Mouse (Mus musculus): ENCODE data around the gene Nectin3.

The Nectin3 gene

DNA sequence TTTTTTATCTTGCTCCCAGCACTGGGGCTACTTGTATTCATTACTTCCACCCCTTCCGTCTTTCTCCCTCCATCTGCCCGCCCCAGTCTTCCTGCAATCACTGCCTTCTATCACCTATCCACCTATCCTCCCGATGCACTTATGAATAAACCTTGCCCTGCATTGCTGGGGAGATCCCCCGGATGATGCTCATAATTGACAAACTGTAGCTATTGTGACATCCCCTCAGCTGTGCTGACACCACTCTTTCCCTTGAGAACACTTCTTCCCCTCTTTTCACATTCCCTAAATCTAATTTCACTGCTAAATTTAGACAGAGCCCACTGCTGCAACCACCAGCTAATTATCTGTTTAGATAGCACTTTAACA is at the start of gene Nectin3:
Gene Nectin3, minus strand, starts transcription at position 105 of the 369 bp plus-strand sequence.
- DNase-seq (ENCODE audit: low read depth, low spot score), result no peak
- Histone ChIP-seq H3K27me3 (ENCODE audit: control insufficient read depth, insufficient read depth, low read length, poor library complexity, severe bottlenecking) (no peaks in the 10 kb centered on the region), H3K36me3 (ENCODE audit: control insufficient read depth, insufficient read depth, low read length, poor library complexity, severe bottlenecking) (no peaks in the 10 kb centered on the region)

DNA sequence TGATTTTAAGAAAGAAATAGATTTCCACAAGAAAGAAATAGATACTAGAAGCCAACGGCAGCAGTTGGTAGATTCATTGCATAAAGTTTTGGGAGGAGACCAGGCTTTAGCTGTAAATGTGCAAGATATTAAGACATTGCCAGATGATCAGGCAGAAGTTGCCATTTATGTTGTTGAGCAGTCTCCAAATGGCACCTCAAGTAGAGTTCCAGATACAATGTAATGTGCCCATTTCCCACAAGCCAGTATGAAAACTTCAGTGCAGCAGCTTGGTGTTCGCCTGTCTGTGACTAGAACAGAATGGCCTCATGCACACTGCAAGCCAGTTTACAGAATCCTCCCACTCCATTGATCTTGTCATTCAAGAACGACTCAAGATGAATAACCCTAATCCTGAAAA is 39.8 kb upstream of the Nectin3 start:
- no peak for DNase-seq (ENCODE audit: low read depth, low spot score)
- Histone ChIP-seq H3K36me3 (ENCODE audit: control insufficient read depth, insufficient read depth, low read length, poor library complexity, severe bottlenecking) (no peaks in the 10 kb centered on the region), H3K27me3 (ENCODE audit: control insufficient read depth, insufficient read depth, low read length, poor library complexity, severe bottlenecking) (no peaks in the 10 kb centered on the region)

DNA sequence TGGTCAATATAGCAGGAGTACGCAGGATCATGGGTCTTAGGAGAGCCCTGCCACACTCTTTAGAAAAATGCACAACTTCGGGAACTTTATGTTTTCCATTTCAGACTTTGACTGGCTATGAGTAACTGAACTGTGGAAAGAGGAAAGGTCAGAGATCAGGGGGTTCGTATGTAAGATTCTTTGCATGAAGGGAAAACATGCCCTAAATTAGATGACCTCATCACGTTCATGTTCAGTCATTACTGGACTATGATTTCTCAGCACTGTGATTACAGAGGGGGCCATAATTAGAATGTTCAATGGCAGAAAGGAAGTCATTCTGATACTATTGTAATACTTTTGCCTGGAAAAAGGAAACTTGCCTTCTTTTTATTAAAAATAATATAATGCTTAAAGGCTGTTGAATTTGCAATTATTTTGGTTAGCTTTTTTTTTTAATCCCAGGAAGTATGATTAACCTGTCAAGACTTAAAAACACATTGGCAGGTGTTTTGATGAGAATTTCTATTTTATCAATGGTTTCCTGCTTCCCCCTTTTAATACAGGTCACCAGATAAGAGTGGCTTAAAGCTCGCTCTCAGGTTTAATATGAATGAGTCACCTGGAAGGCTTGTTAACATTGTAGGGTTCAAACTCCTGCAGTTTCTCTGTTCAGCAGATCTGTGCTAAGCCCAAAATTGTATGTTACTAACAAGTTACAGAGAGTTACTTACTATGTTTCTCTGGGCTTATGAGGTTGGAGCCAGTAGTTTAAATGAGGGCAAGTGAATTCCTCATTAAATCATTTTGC is 34.3 kb upstream of the Nectin3 start:
- no peak for DNase-seq (ENCODE audit: low read depth, low spot score)
- Histone ChIP-seq H3K27me3 (ENCODE audit: control insufficient read depth, insufficient read depth, low read length, poor library complexity, severe bottlenecking) (no peaks in the 10 kb centered on the region), H3K36me3 (ENCODE audit: control insufficient read depth, insufficient read depth, low read length, poor library complexity, severe bottlenecking) (no peaks in the 10 kb centered on the region)

DNA sequence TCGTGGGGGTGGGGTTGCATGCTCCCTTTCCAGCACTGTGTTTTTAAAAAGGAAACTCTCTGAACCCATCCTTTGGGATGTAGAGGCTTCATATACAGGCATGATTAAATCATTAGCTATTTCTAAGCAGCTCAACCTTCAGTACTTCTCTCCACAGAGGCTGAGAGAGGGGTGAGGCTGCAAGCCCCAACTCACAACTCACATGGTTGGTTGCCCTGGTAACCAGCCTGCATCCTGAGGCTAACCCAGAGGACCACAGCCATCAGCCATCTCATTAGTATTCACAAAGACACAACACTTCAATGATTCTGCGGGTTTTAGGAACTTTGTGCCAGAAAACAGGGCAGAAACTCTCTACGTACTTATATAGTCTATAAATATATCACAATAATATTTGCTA is 32.7 kb upstream of the Nectin3 start:
- DNase-seq (ENCODE audit: low read depth, low spot score), result no peak
- Histone ChIP-seq H3K27me3 (ENCODE audit: control insufficient read depth, insufficient read depth, low read length, poor library complexity, severe bottlenecking) (no peaks in the 10 kb centered on the region), H3K36me3 (ENCODE audit: control insufficient read depth, insufficient read depth, low read length, poor library complexity, severe bottlenecking) (no peaks in the 10 kb centered on the region)

DNA sequence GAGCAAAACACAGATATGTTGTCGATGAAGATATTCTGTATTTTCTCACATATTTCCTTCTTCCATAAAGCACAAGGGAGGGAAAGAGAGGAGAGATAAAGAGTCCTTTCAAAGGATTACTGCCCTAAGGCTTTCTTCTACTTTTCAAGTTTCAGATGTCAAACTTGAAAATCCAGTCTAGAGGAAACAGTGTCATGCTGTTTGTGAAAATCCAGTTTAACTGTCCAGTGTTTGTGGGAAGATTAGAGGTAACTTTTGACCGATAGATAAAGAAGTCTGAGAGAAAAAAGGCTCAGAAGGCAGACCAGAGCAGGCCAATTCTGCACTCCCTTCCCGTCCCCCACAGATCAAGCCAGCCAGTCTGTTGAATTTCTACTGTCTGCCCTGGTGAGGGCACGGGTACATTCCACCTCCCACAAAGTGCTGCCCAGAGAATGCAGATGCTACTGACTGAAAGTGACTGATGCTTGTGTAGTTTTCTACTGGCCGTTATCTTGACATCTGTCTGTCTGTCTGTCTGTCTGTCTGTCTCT is 22.6 kb upstream of the Nectin3 start:
- no peaks in the 10 kb centered on the region for H3K36me3 ChIP-seq (ENCODE audit: control insufficient read depth, insufficient read depth, low read length, poor library complexity, severe bottlenecking)
- DNase-seq (ENCODE audit: low read depth, low spot score), result no peak

DNA sequence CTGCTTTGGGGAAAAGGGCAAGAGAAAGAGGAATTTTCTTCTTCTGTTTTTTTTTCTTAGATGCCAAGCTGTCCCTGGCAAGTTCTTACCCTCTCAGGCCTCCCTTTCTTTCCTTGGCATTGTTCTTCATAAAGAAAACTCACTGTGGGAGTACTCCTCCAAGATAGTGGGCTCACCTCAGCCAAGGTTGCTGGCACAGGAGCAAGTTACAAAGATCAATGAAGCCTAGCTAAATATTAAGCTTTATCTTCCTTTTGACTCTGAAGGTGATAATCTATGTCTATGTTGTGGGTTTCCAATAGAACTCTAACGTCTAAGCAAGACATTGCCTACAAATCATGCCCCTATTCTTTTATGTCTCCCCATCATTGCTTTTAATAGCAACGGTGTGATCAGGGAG is 21.3 kb upstream of the Nectin3 start:
- no peaks in the 10 kb centered on the region for H3K27me3 ChIP-seq (ENCODE audit: control insufficient read depth, insufficient read depth, low read length, poor library complexity, severe bottlenecking)
- DNase-seq (ENCODE audit: low read depth, low spot score), result no peak

More for the DNA sequence above, 22.6 kb upstream of the Nectin3 start:
- no peaks in the 10 kb centered on the region for H3K27me3 ChIP-seq (ENCODE audit: control insufficient read depth, insufficient read depth, low read length, poor library complexity, severe bottlenecking)

DNA sequence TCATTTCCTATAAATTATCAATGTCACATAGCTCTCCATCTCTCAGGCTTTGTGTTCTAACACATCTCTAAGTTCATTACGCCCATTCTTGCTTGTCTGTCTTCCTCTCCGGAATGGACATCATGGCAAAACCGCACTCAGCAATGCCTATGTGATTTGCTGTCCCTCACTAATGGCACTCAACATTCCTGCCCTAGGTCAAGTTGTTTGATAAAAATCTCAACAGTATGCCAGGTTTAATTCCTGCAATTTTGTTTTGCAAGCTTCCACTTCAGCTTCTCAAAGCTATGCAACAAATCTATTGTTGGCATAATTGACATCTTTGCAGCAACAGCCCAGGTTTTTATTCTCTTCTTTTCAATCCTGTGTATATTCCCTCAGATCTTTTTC is 9.6 kb upstream of the Nectin3 start:
- Histone ChIP-seq H3K27me3 (ENCODE audit: control insufficient read depth, insufficient read depth, low read length, poor library complexity, severe bottlenecking) (no peaks in the 10 kb centered on the region), H3K36me3 (ENCODE audit: control insufficient read depth, insufficient read depth, low read length, poor library complexity, severe bottlenecking) (no peaks in the 10 kb centered on the region)
- no peak for DNase-seq (ENCODE audit: low read depth, low spot score)

More for the DNA sequence above, 21.3 kb upstream of the Nectin3 start:
- no peaks in the 10 kb centered on the region for H3K36me3 ChIP-seq (ENCODE audit: control insufficient read depth, insufficient read depth, low read length, poor library complexity, severe bottlenecking)

DNA sequence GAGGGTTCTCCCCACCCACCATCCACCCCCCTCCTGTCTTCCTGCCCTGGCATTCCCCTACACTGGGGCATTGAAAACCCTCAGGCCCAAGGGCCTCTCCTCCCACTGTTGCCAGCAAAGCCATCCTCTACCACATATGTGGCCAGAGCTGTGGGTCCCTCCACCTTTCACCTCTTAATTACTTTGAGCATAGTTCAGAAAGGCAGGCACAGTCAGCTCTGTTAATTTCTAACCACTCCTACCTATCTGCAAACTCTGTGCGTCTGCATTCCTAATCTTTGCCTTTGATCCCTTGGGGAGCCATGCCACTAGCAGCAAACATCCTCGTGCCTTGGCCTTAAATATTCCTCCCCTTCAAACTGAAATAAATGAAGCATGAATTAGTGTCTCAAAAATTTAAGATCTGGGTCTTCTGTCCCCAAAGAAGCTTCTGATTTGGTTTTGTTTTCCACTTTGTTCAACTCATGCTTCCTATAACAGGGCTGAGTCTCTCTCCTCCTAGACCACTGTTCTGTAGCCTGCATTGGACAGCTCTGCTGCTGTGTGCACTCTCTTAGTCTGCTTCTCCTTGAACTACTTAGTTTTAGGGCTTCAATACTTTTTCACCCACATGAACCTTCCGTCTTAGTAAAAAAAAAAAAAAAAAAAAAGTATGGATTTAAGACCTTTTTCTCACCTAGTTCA is 9.1 kb upstream of the Nectin3 start:
- no peak for DNase-seq (ENCODE audit: low read depth, low spot score)
- Histone ChIP-seq H3K36me3 (ENCODE audit: control insufficient read depth, insufficient read depth, low read length, poor library complexity, severe bottlenecking) (no peaks in the 10 kb centered on the region), H3K27me3 (ENCODE audit: control insufficient read depth, insufficient read depth, low read length, poor library complexity, severe bottlenecking) (no peaks in the 10 kb centered on the region)

DNA sequence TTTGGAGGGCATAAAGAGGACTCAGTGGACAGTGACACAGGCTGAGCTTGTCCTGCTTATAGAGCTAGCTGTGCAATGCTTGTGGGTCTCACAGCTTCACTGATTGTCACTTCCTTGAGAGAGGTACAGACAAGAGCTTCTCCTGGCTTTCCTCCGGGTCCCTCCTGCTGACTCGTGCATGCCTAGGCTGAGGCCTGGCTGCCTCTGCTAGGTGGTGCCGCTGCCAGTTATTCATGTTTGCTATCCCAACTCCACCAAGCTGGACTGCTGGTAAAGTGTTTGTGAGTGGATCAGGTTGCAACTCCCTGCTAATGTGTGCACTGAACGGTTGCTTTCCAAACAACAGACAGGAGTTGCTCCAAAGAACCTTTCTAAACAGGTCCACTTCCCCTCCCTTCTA is 5.7 kb upstream of the Nectin3 start:
- Histone ChIP-seq H3K36me3 (ENCODE audit: control insufficient read depth, insufficient read depth, low read length, poor library complexity, severe bottlenecking) (no peaks in the 10 kb centered on the region), H3K27me3 (ENCODE audit: control insufficient read depth, insufficient read depth, low read length, poor library complexity, severe bottlenecking) (no peaks in the 10 kb centered on the region)
- DNase-seq (ENCODE audit: low read depth, low spot score), result no peak

DNA sequence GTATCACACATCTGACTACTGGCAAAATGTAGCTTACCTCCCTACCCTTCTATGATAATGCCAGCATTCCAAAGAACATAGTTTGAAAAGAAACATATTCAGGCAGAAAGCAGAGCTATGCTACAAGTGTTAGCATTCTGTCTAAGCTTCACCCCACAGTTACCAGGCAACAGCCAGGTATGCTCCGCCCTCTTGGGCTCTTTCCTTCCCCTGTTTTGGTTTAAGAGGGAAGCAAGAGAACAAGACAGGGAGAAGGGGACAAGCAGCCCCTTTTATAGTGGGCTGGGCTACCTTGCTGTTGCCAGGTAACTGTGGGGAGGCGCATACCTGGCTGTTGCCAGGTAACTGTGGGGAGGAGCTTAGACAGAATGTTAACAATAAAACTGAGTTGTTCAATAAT is 4.0 kb upstream of the Nectin3 start:
- DNase-seq (ENCODE audit: low read depth, low spot score), result no peak
- no peaks in the 10 kb centered on the region for H3K27me3 ChIP-seq (ENCODE audit: control insufficient read depth, insufficient read depth, low read length, poor library complexity, severe bottlenecking)
- no peaks in the 10 kb centered on the region for H3K36me3 ChIP-seq (ENCODE audit: control insufficient read depth, insufficient read depth, low read length, poor library complexity, severe bottlenecking)

DNA sequence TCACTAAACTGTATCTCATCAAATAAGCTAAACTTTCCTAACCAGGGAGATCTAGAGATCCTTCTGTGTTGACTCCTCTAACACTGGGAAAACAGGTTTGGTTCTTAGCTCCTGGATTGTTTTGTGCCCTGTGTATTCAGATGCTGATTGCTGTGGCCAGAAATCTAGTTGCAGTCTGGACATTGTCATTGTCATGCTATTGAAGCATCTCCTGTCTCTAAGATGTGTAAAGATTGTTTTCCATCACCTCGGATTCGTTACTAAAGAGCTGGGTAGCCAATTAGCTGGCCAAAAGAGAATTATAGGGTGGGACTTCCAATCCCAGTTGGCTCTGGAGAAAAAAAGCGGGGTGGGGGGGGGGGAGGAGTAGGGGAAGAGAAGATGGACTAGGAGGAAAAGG is 2.4 kb upstream of the Nectin3 start:
- Histone ChIP-seq H3K27me3 (ENCODE audit: control insufficient read depth, insufficient read depth, low read length, poor library complexity, severe bottlenecking) (no peaks in the 10 kb centered on the region), H3K36me3 (ENCODE audit: control insufficient read depth, insufficient read depth, low read length, poor library complexity, severe bottlenecking) (no peaks in the 10 kb centered on the region)
- no peak for DNase-seq (ENCODE audit: low read depth, low spot score)

DNA sequence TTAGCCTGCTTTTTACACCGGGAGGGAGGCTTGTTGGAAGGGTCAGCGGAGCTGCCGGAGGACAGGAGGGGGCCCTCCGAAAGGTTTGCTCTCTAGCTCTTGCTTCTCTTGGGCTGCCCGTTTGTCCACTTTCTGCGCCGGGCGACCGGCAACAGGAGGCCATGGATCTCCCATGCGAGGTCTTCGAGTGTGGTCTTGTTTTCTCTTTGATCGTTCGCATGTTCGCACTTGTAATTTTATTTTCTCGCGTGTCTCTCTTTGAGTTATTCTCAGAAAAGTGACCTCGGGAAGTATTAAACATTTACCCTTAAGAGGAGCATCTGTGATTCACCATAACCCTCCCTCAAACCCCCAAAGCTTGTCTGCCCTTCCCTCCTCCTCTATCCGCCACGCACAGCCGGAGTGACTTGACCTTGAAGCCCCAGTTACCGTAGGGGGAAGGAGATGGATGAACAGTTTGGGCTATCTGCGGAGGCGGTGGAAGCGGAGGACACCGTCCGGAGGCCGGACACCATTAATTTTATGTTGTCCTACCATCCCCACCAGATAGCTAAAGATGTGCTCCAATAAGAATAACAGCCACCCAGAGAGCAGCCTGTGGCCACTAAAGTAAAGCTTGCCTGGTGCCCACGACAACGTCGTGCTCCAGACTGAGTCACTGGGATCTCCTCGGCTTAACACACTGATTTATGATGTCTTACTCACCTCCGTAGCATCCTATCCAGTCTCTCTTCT is 472 bp downstream of the Nectin3 start:
- no peak for DNase-seq (ENCODE audit: low read depth, low spot score)
- Histone ChIP-seq H3K36me3 (ENCODE audit: control insufficient read depth, insufficient read depth, low read length, poor library complexity, severe bottlenecking) (no peaks in the 10 kb centered on the region), H3K27me3 (ENCODE audit: control insufficient read depth, insufficient read depth, low read length, poor library complexity, severe bottlenecking) (no peaks in the 10 kb centered on the region)

DNA sequence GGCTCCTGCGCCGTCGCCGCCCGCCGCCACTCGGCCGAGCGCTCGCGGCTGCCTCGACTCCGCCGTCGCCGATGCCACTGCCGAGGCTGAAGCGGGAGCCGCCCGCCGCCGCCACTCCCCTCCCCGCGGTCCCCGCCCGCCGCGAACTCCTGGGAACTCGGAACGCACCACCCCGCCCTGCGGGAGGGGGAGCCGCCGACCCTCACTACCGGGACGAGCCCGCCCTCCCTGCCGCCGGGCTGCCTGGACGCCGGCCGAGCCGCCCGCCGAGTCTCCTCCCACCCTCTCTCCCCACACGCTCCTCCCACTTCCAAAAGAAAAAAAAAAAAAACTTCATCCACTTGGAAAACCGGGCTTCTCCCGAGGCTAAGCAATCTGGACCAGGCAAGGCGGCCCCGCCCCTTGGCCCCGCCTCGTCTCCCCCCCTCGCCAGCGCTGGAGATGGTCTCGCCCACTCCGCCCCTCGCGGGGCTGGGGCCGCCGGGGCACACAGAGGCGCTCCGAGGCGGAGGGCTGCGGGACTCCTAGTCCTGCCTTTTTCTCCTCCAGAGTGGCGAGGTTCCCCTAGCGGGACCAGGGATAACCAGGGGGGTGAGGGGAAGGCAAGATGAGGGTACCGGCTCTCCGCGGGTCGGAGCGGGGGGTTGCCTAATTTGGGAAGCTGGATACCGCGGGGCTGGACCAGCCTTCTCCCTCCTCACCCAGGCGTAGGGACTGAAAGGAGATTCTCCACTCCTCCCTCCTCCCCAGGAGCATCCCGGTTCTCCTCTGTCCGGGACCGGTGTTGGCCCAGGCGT is 1.2 kb downstream of the Nectin3 start:
- Histone ChIP-seq H3K36me3 (ENCODE audit: control insufficient read depth, insufficient read depth, low read length, poor library complexity, severe bottlenecking) (no peaks in the 10 kb centered on the region), H3K27me3 (ENCODE audit: control insufficient read depth, insufficient read depth, low read length, poor library complexity, severe bottlenecking) (no peaks in the 10 kb centered on the region)
- peak; percentile 6 for DNase-seq (ENCODE audit: low read depth, low spot score)

DNA sequence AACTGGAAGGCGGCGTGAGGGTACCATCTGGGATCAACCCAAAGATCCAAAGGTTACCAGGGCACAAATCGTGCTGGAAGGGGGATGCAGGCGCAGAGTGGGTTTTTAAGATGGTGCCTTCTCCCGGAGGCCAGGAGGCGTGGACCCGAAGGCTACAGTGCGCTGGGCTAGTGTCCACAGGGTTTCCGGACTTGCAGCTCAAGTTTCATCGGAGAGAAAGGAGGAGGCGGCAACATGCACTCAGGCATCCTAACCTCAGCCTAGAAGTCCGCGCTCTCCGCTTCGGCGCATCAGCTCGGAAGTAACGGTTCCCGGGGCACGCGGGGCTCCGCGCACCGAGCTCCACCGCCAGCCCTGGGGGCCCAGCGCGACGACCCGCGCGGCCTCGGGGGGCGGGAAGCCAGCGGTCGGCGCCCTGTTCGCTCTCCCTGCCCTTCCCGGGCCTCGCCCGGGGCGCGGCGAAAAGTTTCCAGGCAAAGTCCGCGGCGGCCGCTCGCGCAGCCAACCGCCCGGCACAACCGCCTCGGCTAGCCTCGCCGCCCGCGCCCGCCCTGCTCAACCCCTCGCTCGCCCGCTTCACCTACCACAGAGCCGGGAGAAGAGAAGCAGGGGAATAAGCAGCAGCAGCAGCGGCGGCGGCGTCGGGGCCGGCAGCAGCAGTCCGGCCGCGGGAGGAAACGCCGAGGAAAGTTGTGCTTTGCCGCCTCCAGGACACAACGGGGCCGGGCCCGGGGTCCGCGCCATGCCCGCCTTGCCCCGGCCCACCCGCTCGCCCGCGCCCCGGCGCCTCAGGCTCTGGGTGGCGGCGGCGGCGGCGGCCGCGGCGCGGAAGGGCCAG is 2.1 kb downstream of the Nectin3 start:
- no peak for DNase-seq (ENCODE audit: low read depth, low spot score)
- Histone ChIP-seq H3K36me3 (ENCODE audit: control insufficient read depth, insufficient read depth, low read length, poor library complexity, severe bottlenecking) (no peaks in the 10 kb centered on the region), H3K27me3 (ENCODE audit: control insufficient read depth, insufficient read depth, low read length, poor library complexity, severe bottlenecking) (no peaks in the 10 kb centered on the region)

Measured in splenic B cell, adult 2 months (primary cell).